Mouse (Mus musculus) small intestine, adult 2 months (tissue): ENCODE data around the gene Ccr10. TPM values are rescaled to one million over a fixed set of nuclear protein-coding genes. Genes with fewer than 3 reads are reported as not detected.

ENCODE experiments used
- H3K27ac ChIP-seq: fragments of 200-500 bp; 2 replicates; pipeline ENCODE4 v1.5.1; 2012; ENCODE audit warnings: low read depth, low read length, control low read depth, inconsistent platforms; ENCODE audit not compliant: insufficient read depth
- H3K27me3 ChIP-seq: fragments of 200-500 bp; 2 replicates; pipeline ENCODE4 v1.6.1; 2012; ENCODE audit warnings: mild to moderate bottlenecking, moderate library complexity, low read length, inconsistent platforms; ENCODE audit not compliant: control insufficient read depth, insufficient read depth
- H3K36me3 ChIP-seq: fragments of 200-500 bp; 2 replicates; pipeline ENCODE4 v1.6.1; 2012; ENCODE audit warnings: mild to moderate bottlenecking, low read length, control low read depth, inconsistent platforms; ENCODE audit not compliant: control insufficient read depth, insufficient read depth
- H3K4me1 ChIP-seq: fragments of 200-500 bp; 2 replicates; pipeline ENCODE4 v1.6.1; 2012; ENCODE audit warnings: low read length, inconsistent platforms, mixed read lengths; ENCODE audit not compliant: control insufficient read depth, insufficient read depth, insufficient read length
- H3K4me3 ChIP-seq: fragments of 200-500 bp; 2 replicates; pipeline ENCODE4 v1.5.1; 2012; ENCODE audit warnings: low read depth, mild to moderate bottlenecking, control low read depth, inconsistent platforms, low read length, moderate library complexity
- CTCF ChIP-seq: fragments of 200-500 bp; IDR thresholded peaks from 2 replicates; pipeline ENCODE4 v1.5.1; 2012; ENCODE audit warnings: low read depth, mild to moderate bottlenecking, control low read depth, inconsistent platforms, low read length, moderate library complexity, mixed read lengths; ENCODE audit not compliant: insufficient replicate concordance, insufficient read length; ENCODE audit errors: extremely low read depth
- POLR2A ChIP-seq: fragments of 200-500 bp; IDR thresholded peaks from 2 replicates; pipeline ENCODE4 v1.6.1; 2012; ENCODE audit warnings: low read depth, mild to moderate bottlenecking, control low read depth, inconsistent platforms, low read length, moderate library complexity
- WGBS: fragments of 180-500 bp; shearing (Covaris S2); methylation state at CpG from one replicate; pipeline ENCODE4 v1.1.7; 2018; 5-methylcytosine and 5-hydroxymethylcytosine counted together
- polyA plus RNA-seq: library from polyadenylated mRNA; depleted of rRNA; stranded (reverse); fragments of >200 nt; gene quantifications from 2 replicates; pipeline ENCODE4 v1.2.3, GENCODE M21; 2012

Ccr10 gene
- polyA plus RNA-seq, 1 experiment = 25.7 TPM

- Histone ChIP-seq H3K4me1 (peaks cover 2% of the 10 kb centered on the region; the same call in 1 of the 2 replicates), H3K36me3 (no peaks in the 10 kb centered on the region), H3K27ac (no peak overlapping the region), H3K27me3 (peaks cover 9% of the 10 kb centered on the region; the same call in 1 of the 2 replicates), H3K4me3 (no peak overlapping the region)
- 79% methylated on average over 7 of the region's 7 CpGs for WGBS
- TF ChIP-seq CTCF (no peak), POLR2A (no peak)
Measured at GRCm38 (mm10) chr11:101137000-101137399, 38.2 kb downstream of the Ccr10 start.

GRCm38 (mm10) chr11:101134217-101134865, 40.9 kb downstream of the Ccr10 start:
- H3K4me1 ChIP-seq = peaks cover 6% of the 10 kb centered on the region
- 64% methylated on average over 13 of the region's 13 CpGs for WGBS
- no peak for TF ChIP-seq POLR2A
- TF ChIP-seq CTCF = no peak
- H3K36me3 ChIP-seq = no peaks in the 10 kb centered on the region
- H3K4me3 ChIP-seq = no peak overlapping the region
- no peaks in the 10 kb centered on the region for H3K27me3 ChIP-seq
- no peak overlapping the region for H3K27ac ChIP-seq

- peaks cover 6% of the 10 kb centered on the region for H3K4me1 ChIP-seq
- TF ChIP-seq POLR2A (no peak), CTCF (no peak)
- WGBS = 49% methylated on average over 12 of the region's 12 CpGs
Measured at GRCm38 (mm10) chr11:101133037-101133436, 42.2 kb downstream of the Ccr10 start.

GRCm38 (mm10) chr11:101131701-101132100, 43.5 kb downstream of the Ccr10 start:
- Histone ChIP-seq H3K4me3 (no peak overlapping the region), H3K27me3 (no peaks in the 10 kb centered on the region), H3K27ac (no peak overlapping the region), H3K36me3 (no peaks in the 10 kb centered on the region), H3K4me1 (peaks cover 6% of the 10 kb centered on the region)
- TF ChIP-seq CTCF (peak; percentile 46; the same call in 1 of the 2 replicates), POLR2A (no peak)
- WGBS = 82% methylated on average over 6 of the region's 6 CpGs

More at GRCm38 (mm10) chr11:101133037-101133436, 42.2 kb downstream of the Ccr10 start:
- Histone ChIP-seq H3K36me3 (no peaks in the 10 kb centered on the region), H3K27ac (no peak overlapping the region), H3K4me3 (no peak overlapping the region), H3K27me3 (no peaks in the 10 kb centered on the region)

GRCm38 (mm10) chr11:101131187-101131586, 44.1 kb downstream of the Ccr10 start:
- Histone ChIP-seq H3K36me3 (peaks cover 4% of the 10 kb centered on the region), H3K4me3 (no peak overlapping the region), H3K4me1 (peaks cover 6% of the 10 kb centered on the region), H3K27ac (no peak overlapping the region), H3K27me3 (no peaks in the 10 kb centered on the region)
- TF ChIP-seq POLR2A (no peak), CTCF (no peak)
- 87% methylated on average over 2 of the region's 2 CpGs for WGBS

- Histone ChIP-seq H3K27me3 (no peaks in the 10 kb centered on the region), H3K4me1 (peaks cover 6% of the 10 kb centered on the region), H3K36me3 (peaks cover 10% of the 10 kb centered on the region), H3K4me3 (no peak overlapping the region), H3K27ac (no peak overlapping the region)
- TF ChIP-seq POLR2A = no peak
- TF ChIP-seq CTCF = no peak
- WGBS = 25% methylated on average over 18 of the region's 18 CpGs
Measured at GRCm38 (mm10) chr11:101130056-101130756, 45.0 kb downstream of the Ccr10 start.

- H3K27ac ChIP-seq = no peak overlapping the region
- H3K4me1 ChIP-seq = peaks cover 6% of the 10 kb centered on the region
- no peak overlapping the region for H3K4me3 ChIP-seq
- 84% methylated on average over 11 of the region's 11 CpGs for WGBS
- no peaks in the 10 kb centered on the region for H3K27me3 ChIP-seq
- peaks cover 10% of the 10 kb centered on the region for H3K36me3 ChIP-seq
- TF ChIP-seq POLR2A = no peak
- no peak for TF ChIP-seq CTCF
Measured at GRCm38 (mm10) chr11:101128996-101129577, 46.2 kb downstream of the Ccr10 start.
